Mouse (Mus musculus): Measurements from ENCODE around the gene Mrm2. TPM values are rescaled to one million over a fixed set of nuclear protein-coding genes. Genes with fewer than 3 reads are reported as not detected.

Gene Mrm2
- polyA plus RNA-seq, 1 experiment from 2014 or later: 22.9 TPM

DNA sequence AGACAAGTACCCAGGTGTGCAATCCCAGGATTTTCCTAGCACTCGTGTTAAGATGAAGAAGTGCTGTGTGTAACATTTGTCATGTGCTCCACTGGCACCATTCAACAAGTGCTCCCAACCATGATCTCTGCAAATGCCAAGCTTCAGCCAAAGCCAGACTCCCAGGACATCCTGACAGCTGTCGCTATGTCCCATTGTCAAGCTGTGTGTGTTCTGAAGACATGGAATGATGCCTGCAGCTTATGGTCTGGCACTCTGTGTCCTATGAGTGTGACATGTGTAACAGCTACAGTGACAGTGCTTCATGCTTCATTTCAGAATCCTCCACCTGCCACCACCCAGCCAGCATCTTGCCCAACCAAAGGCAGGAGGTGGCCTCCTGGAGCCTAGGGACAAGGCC is 47.7 kb downstream of the Mrm2 start:
- 96% methylated on average over 2 of the region's 2 CpGs for WGBS
- Histone ChIP-seq H3K27ac (no peak overlapping the region), H3K4me3 (no peak overlapping the region), H3K36me3 (replicated peaks) (peaks cover 84% of the 10 kb centered on the region), H3K4me1 (no peaks in the 10 kb centered on the region), H3K27me3 (ENCODE audit: poor library complexity, severe bottlenecking) (no peaks in the 10 kb centered on the region), H3K9me3 (no peaks in the 10 kb centered on the region)
- DNase-seq (ENCODE audit: extremely low spot score, low spot score): no peak

DNA sequence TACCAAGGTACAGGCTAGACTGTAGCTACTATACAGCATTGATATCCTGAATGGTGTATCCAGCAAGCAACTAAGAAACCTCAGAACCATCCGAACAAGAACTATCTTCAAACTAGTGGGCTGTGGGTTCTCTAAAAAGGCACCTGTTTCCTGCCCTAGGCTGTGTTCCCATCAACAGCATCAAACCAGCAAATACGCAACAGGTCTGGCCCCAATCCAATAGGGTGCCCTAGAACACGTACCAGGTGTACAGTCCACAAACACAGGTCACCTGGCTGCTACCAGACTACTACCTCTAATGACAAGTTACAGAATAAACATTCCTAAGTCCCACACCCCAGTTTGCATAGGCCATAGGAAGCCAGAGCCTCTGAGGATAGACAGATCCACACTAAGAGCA is 48.8 kb downstream of the Mrm2 start:
- DNase-seq (ENCODE audit: extremely low spot score, low spot score): no peak
- H3K36me3 ChIP-seq (replicated peaks): peaks cover 83% of the 10 kb centered on the region
- H3K4me3 ChIP-seq: no peak overlapping the region
- WGBS: 96% methylated on average over 3 of the region's 3 CpGs
- H3K27ac ChIP-seq: no peak overlapping the region
- H3K9me3 ChIP-seq: no peaks in the 10 kb centered on the region
- H3K27me3 ChIP-seq (ENCODE audit: poor library complexity, severe bottlenecking): no peaks in the 10 kb centered on the region
- H3K4me1 ChIP-seq: no peaks in the 10 kb centered on the region

DNA sequence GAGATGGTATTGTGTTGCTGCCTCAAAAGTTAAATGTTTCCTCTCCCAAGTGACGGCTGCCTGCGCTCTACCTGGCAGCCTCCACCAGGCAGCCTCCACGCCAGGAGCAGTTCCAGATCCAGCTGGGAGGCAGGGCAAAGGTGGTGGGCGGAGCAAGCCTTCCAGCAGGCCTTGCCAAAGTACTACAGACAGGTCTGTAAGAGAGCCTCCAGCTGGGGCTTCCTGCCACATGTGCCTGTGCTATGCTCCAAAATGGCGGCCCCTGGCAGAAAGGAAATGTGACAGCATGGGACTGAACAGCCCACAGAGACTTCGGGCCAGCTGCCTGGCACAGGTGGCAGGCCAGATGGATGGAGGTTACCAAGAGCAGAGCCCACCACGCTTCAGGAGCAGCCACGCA is 49.3 kb downstream of the Mrm2 start:
- DNase-seq (ENCODE audit: extremely low spot score, low spot score): no peak
- no peaks in the 10 kb centered on the region for H3K4me1 ChIP-seq
- H3K27me3 ChIP-seq (ENCODE audit: poor library complexity, severe bottlenecking): no peaks in the 10 kb centered on the region
- H3K9me3 ChIP-seq: no peaks in the 10 kb centered on the region
- peaks cover 83% of the 10 kb centered on the region for H3K36me3 ChIP-seq (replicated peaks)
- H3K4me3 ChIP-seq: no peak overlapping the region
- 82% methylated on average over 8 of the region's 8 CpGs for WGBS
- no peak overlapping the region for H3K27ac ChIP-seq

DNA sequence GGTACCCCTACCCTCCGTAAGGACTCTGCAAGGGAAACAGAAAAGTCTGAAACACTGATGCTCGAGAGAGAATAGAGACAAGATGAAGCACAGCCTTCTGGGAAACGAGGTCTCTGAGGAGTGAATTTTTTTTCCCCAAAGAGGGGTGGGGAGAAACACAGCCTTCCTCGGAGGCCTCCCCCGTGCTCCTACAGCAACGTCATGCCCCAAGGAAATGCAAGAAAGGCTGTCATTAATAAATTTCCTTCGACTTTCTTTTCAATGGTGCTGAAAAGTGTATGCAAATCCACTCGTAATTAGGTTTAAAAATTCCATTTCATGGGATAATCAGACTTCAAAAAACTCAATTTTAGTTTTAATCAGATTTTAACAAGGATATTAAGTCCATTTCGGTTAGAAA is 51.5 kb downstream of the Mrm2 start:
- no peak overlapping the region for H3K27ac ChIP-seq
- no peaks in the 10 kb centered on the region for H3K27me3 ChIP-seq (ENCODE audit: poor library complexity, severe bottlenecking)
- WGBS: 88% methylated on average over 9 of the region's 9 CpGs
- DNase-seq (ENCODE audit: extremely low spot score, low spot score): no peak
- H3K4me1 ChIP-seq: no peaks in the 10 kb centered on the region
- peaks cover 82% of the 10 kb centered on the region for H3K36me3 ChIP-seq (replicated peaks)
- no peak overlapping the region for H3K4me3 ChIP-seq
- H3K9me3 ChIP-seq: no peaks in the 10 kb centered on the region

Other genes starting within 250 kb of the Mrm2 start
- gene Mad1l1, start 10.3 kb downstream of the Mrm2 start, polyA plus RNA-seq (2016; fragmentation: Nextera tagmentation; extraction: Ambion mirVana): 60.8 and 62.7 TPM in 2 replicates
- gene Nudt1, start 10.2 kb downstream of the Mrm2 start, polyA plus RNA-seq (2016; fragmentation: Nextera tagmentation; extraction: Ambion mirVana): 57.4 TPM in 2 replicates
- gene Snx8, start 57.4 kb upstream of the Mrm2 start, polyA plus RNA-seq (2016; fragmentation: Nextera tagmentation; extraction: Ambion mirVana): 27.3 and 28.9 TPM in 2 replicates
- gene Eif3b, start 87.4 kb upstream of the Mrm2 start, polyA plus RNA-seq (2016; fragmentation: Nextera tagmentation; extraction: Ambion mirVana): 155 and 165 TPM in 2 replicates
- gene Gm4869, start 113.7 kb upstream of the Mrm2 start, polyA plus RNA-seq (2016; fragmentation: Nextera tagmentation; extraction: Ambion mirVana): not detected in 2 replicates
- 14.0 and 15.1 TPM in 2 replicates for gene Chst12, start 173.7 kb upstream of the Mrm2 start, polyA plus RNA-seq (2016; fragmentation: Nextera tagmentation; extraction: Ambion mirVana)
- not detected in 2 replicates for gene Grifin, start 233.2 kb upstream of the Mrm2 start, polyA plus RNA-seq (2016; fragmentation: Nextera tagmentation; extraction: Ambion mirVana)